Mouse (Mus musculus) hindbrain, embryonic 10.5 days (tissue): ENCODE data around the gene Thap8. TPM values are rescaled to one million over a fixed set of nuclear protein-coding genes. Genes with fewer than 3 reads are reported as not detected.
"Not testable (repeated sequence)": the region's sequence is repeated elsewhere in the genome, so short reads cannot be mapped to it uniquely, and the experiment has no call there.

Experiments
- DNase-seq: peaks from one replicate; pipeline ENCODE4 v3.0.0-alpha.2; 2017; ENCODE audit warnings: low spot score
- H3K27ac ChIP-seq: fragments of 300-500 bp; sonication (generic); 2 replicates; pipeline ENCODE4 v1.5.1; 2016; ENCODE audit warnings: mild to moderate bottlenecking, moderate library complexity
- H3K27me3 ChIP-seq: fragments of 300-500 bp; sonication (generic); 2 replicates; pipeline ENCODE4 v1.6.1; 2016; ENCODE audit warnings: mild to moderate bottlenecking; ENCODE audit not compliant: poor library complexity, insufficient read depth, severe bottlenecking
- H3K36me3 ChIP-seq: fragments of 300-500 bp; sonication (generic); 2 replicates; pipeline ENCODE4 v1.6.1; 2016; ENCODE audit warnings: mild to moderate bottlenecking, moderate library complexity
- H3K4me1 ChIP-seq: fragments of 300-500 bp; sonication (generic); replicated peaks from 2 replicates; pipeline ENCODE4 v1.6.1; 2016; ENCODE audit warnings: mild to moderate bottlenecking
- H3K4me3 ChIP-seq: fragments of 300-500 bp; sonication (generic); 2 replicates; pipeline ENCODE4 v1.5.1; 2016; ENCODE audit warnings: mild to moderate bottlenecking, moderate library complexity
- H3K9me3 ChIP-seq: fragments of 300-500 bp; sonication (generic); 2 replicates; pipeline ENCODE4 v1.6.1; 2016; ENCODE audit warnings: mild to moderate bottlenecking, moderate library complexity
- WGBS: fragments of 180-500 bp; shearing (Covaris S2); methylation state at CpG from one replicate; pipeline ENCODE4 v1.1.7; 2016; 5-methylcytosine and 5-hydroxymethylcytosine counted together
- polyA plus RNA-seq: library from polyadenylated mRNA; unstranded; fragments of >200 nt; fragmentation: Nextera tagmentation; extraction: Ambion mirVana; gene quantifications from 2 replicates; pipeline ENCODE4 v1.2.1, GENCODE M21; 2016

Thap8 gene
- 0.25 and 0.50 TPM in 2 replicates for polyA plus RNA-seq

DNA sequence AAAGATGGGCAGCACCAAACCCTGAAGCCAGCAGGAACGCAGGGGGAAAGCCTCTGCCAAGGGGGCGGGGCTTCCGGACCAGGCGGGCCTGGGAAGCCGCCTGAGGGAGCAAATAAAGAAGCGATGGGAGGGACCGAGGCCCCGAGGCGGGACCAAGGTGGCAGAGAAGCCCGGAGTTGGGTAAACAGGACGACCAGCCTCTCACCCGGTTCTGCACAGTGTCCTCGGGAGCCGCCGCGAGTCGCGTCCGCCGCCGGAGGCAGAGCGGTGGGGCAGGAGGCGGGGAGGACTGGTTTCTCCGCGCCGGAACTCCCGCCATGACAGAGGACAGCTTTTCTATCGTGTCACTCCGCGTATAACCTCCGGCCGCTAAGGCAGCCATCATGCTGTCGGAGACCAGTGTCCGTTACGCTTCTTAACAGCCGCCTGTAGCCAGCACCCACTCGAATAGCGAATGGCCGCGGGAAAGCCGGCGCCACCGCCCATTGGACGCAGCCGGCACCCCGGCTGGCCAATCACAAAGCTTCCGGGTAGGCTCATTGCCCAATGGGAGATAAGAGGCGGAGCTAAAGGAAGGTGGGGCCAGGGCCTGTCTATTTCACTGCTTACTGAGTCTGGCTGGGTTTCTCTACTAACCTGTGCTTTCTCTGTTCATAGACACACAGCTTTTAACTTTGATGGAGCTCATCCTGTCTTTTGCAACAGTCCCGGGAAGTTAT lies at the start of gene Thap8, which contains the start of gene Wdr62:
Gene Thap8, plus strand, starts transcription at position 144 of the 719 bp plus-strand sequence.
Gene Wdr62, minus strand, starts transcription at position 469 of the 719 bp plus-strand sequence.
- peak; percentile 94 for DNase-seq
- Histone ChIP-seq H3K4me3 (peak within 1 kb of the TSS; percentile 87), H3K36me3 (no peaks in the 10 kb centered on the region), H3K4me1 (peaks cover 26% of the 10 kb centered on the region), H3K27me3 (no peaks in the 10 kb centered on the region), H3K27ac (peak within 1 kb of the TSS; percentile 91), H3K9me3 (no peaks in the 10 kb centered on the region)
- under 1% methylated on average over 49 of the region's 49 CpGs for WGBS

DNA sequence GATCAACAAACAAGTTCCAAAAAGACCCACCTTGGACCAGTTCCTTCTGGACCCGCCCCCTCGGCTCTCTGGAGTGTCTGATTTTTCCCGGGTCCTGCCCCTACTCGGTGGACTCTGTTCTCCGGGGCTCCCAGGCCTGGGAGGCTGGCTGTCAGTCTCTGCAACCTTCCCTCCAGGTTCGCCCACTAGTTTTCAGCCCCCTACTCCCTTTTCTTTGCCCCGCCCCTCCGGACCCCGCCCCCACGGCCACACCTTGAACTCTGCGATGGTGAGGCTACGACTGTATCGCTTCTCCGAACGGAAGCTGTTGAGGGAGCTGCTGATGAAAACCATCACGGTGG lies 48.6 kb upstream of the Thap8 start:
- DNase-seq = no peak
- Histone ChIP-seq H3K4me1 (peaks cover 25% of the 10 kb centered on the region), H3K27me3 (no peaks in the 10 kb centered on the region), H3K36me3 (peaks cover 61% of the 10 kb centered on the region), H3K4me3 (peak overlapping the region; percentile 79), H3K9me3 (no peaks in the 10 kb centered on the region), H3K27ac (peak overlapping the region; percentile 95)
- WGBS = under 1% methylated on average over 16 of the region's 16 CpGs

DNA sequence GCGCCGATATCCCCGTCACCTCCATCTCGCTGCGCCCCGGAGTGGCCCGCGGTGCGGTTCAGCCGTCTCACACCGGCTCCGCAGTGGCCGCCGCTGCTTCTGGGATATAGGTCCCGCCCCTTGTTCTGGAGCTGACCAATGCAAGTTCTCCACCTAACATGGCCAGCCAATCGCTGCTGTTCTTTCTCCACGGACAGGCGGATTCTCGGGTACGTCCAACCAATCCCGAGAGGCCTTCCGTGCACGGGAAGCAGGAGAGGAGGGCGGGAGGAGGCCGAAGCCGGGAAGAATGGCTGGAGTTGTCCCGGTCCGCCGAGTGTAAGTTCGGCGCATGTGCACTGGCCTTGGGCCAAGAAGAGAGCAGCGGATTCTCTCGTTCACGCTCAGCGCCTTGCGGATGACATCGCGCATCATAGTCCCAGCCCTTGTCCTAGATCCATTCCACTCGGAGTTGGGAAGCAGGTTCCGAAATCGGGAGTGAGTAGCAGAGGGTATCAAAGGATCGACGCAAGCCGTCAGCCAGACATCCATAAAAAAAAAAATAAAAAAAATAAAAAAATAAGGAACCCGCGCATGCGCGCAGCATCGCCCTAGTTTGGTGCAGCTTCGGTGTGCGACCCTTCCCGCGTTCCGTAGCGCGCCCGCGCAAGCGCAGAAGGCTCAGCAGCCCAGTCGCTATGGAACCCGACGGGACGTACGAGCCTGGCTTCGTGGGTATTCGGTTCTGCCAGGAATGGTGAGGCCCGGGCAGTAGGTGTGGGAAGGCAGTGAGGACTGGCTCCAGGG lies 48.0 kb upstream of the Thap8 start, which contains the start of the genes Polr2i and Tbcb:
Gene Polr2i, plus strand, starts transcription at position 280 of the 786 bp plus-strand sequence.
Gene Tbcb, minus strand, starts transcription at position 604 of the 786 bp plus-strand sequence.
- Histone ChIP-seq H3K27ac (peak within 1 kb of the TSS; percentile 95), H3K36me3 (peaks cover 55% of the 10 kb centered on the region), H3K4me1 (peaks cover 25% of the 10 kb centered on the region), H3K27me3 (no peaks in the 10 kb centered on the region), H3K4me3 (peak within 1 kb of the TSS; percentile 79), H3K9me3 (no peaks in the 10 kb centered on the region)
- under 1% methylated on average over 67 of the region's 67 CpGs for WGBS
- DNase-seq = peak; percentile 97

DNA sequence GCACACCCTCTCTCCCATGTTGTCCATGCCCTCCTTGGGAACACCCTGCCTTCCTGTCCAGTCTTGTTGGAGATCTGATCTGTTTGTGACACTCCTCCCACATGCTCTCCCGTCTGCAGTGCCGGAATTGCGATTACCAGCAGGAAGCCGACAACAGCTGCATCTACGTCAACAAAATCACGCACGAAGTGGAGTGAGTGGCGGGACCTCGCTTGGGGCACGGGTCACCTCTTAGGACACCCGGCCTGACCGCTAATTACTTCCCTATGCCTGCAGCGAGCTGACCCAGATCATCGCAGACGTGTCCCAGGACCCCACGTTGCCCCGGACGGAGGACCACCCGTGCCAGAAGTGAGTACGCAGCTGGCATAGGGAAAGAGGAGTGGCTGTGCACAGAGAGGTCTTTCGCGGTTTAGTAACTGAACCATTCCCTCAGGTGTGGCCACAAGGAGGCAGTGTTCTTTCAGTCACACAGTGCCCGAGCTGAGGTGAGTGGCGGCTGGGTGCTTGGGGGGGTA lies 47.2 kb upstream of the Thap8 start:
- peaks cover 25% of the 10 kb centered on the region for H3K4me1 ChIP-seq
- peak overlapping the region; percentile 95 for H3K27ac ChIP-seq
- DNase-seq = peak; percentile 67
- H3K4me3 ChIP-seq = peak overlapping the region; percentile 79
- peaks cover 47% of the 10 kb centered on the region for H3K36me3 ChIP-seq
- H3K27me3 ChIP-seq = no peaks in the 10 kb centered on the region
- 5% methylated on average over 24 of the region's 24 CpGs for WGBS
- no peaks in the 10 kb centered on the region for H3K9me3 ChIP-seq

DNA sequence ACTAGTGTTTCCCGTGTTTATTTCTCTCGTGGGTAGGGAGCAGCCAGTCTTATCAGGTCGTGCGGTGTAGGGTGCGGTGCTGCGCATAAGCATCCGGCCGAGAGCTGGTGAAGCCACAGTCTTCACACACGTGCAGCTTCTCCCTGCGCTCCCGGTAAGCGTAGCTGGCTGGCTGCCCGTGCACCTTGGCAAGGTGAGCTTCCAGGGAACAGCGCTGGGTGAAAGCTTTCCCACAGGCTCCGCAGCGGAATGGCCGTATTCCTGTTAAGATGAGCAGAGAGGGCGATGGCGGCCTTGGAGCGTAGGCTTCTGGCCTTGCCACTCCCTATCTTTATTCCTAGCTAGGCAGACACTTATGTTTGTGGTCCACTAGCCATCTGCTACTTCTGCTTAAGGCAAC lies 46.5 kb upstream of the Thap8 start:
- Histone ChIP-seq H3K4me3 (peak overlapping the region; percentile 79), H3K27me3 (no peaks in the 10 kb centered on the region), H3K9me3 (no peaks in the 10 kb centered on the region), H3K4me1 (peaks cover 25% of the 10 kb centered on the region), H3K36me3 (peaks cover 40% of the 10 kb centered on the region), H3K27ac (no peak overlapping the region)
- DNase-seq = no peak
- 90% methylated on average over 20 of the region's 20 CpGs for WGBS

DNA sequence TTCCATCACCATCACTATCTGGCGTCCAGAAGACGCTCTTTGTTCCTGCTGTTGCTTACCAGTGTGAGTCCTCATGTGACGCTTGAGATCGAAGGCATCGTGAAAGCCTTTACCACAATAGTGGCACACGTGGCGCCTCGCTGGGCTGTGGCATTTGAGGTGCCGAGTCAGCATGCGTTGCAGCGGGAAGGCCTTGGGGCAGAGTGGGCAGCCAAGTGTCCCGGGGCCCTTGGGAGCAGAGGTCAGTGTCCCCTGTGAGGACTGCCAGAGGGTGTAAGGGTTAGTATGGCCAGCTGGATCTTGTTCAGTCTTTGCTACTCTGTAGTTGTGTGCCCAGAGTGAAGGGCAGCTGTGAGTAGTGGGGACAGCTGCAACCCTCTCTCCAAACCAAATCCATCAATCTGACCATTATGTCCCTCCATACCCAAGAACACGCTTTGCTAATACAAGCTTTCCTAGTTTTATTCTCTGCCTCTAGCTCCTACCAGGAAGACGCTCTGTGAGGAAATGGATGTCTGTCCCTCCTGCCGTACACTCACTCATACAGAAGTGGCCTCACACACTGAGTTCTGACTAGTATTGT lies 45.5 kb upstream of the Thap8 start:
- WGBS = 94% methylated on average over 15 of the region's 15 CpGs

DNA sequence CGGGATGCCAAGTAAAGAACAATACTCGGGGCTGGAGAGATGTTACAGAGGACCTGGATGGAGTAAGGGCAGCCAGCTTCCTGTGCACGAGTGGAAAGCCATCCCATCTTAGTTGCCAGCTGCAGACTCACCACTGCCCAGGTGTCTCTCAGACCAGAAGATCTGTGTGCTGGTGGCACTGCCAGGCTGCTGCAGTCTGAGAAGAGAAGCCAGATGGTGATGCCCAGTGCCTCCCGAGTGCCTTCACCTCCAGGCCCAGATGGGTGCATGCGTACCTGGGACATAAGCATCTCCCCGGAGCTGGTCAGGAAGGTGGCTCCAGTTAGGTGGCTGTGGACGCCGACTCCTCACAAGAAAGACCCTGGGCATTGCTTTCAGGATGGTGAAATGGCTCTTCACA lies 44.8 kb upstream of the Thap8 start:
- 93% methylated on average over 8 of the region's 8 CpGs for WGBS
- Histone ChIP-seq H3K4me3 (no peak overlapping the region), H3K4me1 (peaks cover 25% of the 10 kb centered on the region), H3K27ac (no peak overlapping the region), H3K36me3 (peaks cover 37% of the 10 kb centered on the region), H3K27me3 (no peaks in the 10 kb centered on the region), H3K9me3 (no peaks in the 10 kb centered on the region)
- DNase-seq = no peak

More for the DNA sequence above, 45.5 kb upstream of the Thap8 start:
- peaks cover 36% of the 10 kb centered on the region for H3K36me3 ChIP-seq
- H3K27me3 ChIP-seq = no peaks in the 10 kb centered on the region
- no peak overlapping the region for H3K4me3 ChIP-seq
- H3K4me1 ChIP-seq = peaks cover 25% of the 10 kb centered on the region
- no peak overlapping the region for H3K27ac ChIP-seq
- no peaks in the 10 kb centered on the region for H3K9me3 ChIP-seq
- DNase-seq = no peak

DNA sequence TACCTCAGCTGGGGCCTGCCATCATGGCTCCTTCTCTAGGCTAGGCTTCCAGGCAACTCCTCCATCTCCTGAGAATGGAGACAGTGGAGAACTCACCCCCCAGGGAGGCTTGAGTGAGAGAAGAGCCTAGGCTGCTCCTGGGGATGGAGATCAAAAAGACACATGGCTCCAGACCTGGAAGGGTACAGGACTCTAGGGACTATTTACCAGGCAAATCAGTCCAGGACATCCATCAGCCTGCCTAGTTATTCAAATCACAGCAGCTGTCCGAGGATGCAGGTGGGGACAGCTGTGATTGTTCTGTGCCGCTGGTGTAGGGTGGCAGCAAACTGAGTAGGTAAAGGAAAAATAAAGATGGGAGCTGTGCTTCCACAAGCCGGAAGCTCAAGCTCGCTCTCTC lies 44.3 kb upstream of the Thap8 start, which contains the start of gene Ovol3:
Gene Ovol3, minus strand, starts transcription at position 101 of the 400 bp plus-strand sequence.
- no peaks in the 10 kb centered on the region for H3K9me3 ChIP-seq
- no peak within 1 kb of the TSS for H3K4me3 ChIP-seq
- H3K27me3 ChIP-seq = no peaks in the 10 kb centered on the region
- WGBS = 85% methylated on average over 4 of the region's 4 CpGs
- DNase-seq = no peak
- H3K27ac ChIP-seq = no peak within 1 kb of the TSS
- H3K4me1 ChIP-seq = peaks cover 22% of the 10 kb centered on the region
- peaks cover 42% of the 10 kb centered on the region for H3K36me3 ChIP-seq

DNA sequence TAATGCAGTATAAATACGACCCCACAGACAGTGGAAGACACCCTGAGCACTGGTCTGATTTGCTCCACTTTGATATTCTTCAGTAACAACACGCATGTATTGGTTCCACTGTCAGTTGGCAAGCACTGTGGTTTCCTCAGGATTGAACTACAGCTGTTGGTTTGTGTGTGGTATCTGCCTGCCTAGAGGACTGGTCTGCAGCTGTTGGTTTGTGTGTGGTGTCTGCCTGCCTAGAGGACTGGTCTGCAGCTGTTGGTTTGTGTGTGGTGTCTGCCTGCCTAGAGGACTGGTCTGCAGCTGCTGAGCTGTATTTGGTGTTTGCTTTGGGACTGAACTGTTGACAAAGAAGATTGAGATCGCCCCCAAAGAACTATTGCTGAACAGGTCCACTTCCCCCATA lies 42.5 kb upstream of the Thap8 start:
- 89% methylated on average over 3 of the region's 3 CpGs for WGBS
- not testable (repeated sequence) for H3K4me3 ChIP-seq, H3K27me3 ChIP-seq, H3K9me3 ChIP-seq, H3K27ac ChIP-seq, DNase-seq
- Histone ChIP-seq H3K36me3 (peaks cover 59% of the 10 kb centered on the region), H3K4me1 (peaks cover 15% of the 10 kb centered on the region)

DNA sequence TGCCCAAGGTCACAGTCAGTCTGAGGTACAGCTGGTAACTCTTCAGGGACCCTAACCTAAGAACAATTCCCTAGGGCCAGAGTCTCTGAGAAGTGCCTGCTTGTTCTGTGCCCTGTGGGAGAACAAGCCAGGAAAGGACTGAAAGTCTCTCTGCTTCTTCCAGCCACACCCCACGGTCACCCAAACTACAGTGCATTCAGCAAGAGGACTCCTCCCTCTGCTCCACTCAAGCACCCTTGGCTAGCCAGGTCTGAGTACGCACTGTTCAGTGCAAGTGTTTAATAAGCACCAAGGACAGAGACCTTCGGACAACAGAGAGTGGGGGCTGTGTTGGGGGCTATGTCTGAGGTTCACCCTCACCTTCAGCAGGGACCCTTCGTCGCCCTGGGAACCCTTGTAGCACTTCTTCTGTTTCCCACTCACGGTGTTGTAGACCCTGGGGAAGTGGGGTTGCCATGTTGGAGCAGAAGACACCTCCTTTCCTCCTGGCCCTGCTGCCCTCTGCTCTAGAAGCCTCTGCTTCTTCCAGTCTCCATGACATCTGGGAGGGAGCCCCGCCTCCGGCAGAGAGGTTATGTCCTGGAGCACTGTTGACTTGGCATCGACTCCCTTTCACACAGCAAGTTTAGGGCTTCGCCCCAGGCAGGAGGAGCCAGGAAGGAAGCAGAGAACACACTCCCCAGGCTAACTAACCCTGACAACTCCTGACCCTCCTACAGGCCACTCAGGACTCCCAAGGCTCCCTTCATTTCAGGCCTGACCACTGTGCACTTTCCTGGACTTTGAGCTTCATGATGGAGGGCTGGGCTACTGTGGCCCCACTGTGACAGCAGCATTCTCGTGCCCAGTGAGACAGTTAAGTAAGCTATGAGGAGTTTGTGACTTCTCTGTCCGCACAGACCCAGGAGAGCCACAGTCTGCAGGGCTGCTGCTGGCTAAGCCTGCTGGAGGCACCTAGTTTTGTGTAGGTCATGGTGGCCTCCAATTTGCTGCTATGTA lies 27.6 kb upstream of the Thap8 start:
- no peak overlapping the region for H3K27ac ChIP-seq
- H3K9me3 ChIP-seq = no peaks in the 10 kb centered on the region
- no peaks in the 10 kb centered on the region for H3K27me3 ChIP-seq
- no peak overlapping the region for H3K4me3 ChIP-seq
- no peak for DNase-seq
- 89% methylated on average over 12 of the region's 12 CpGs for WGBS
- H3K4me1 ChIP-seq = no peaks in the 10 kb centered on the region
- H3K36me3 ChIP-seq = peaks cover 88% of the 10 kb centered on the region

DNA sequence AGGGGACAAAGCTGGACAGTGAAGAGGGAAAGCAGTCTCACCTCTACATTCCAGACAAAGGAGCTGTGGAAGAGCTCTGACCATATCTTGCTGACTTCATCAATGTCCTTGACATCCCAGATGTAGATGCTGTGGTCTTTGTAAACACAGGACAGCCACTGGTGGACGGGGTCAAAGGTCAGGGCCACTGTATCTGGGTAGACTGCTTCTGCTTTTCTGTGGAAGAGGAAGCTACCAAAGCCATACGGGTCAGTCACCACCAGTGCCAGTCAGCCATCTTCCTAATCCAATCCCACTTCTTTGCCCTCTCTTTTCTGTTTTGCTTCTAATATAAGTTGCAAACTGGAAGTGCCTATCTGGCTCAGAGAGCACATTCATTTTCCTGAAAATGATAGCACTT lies 14.9 kb upstream of the Thap8 start:
- Histone ChIP-seq H3K4me3 (no peak overlapping the region), H3K27me3 (no peaks in the 10 kb centered on the region), H3K9me3 (no peaks in the 10 kb centered on the region), H3K27ac (no peak overlapping the region), H3K4me1 (no peaks in the 10 kb centered on the region), H3K36me3 (peaks cover 85% of the 10 kb centered on the region)
- WGBS = 79% methylated on average over 2 of the region's 2 CpGs
- no peak for DNase-seq

DNA sequence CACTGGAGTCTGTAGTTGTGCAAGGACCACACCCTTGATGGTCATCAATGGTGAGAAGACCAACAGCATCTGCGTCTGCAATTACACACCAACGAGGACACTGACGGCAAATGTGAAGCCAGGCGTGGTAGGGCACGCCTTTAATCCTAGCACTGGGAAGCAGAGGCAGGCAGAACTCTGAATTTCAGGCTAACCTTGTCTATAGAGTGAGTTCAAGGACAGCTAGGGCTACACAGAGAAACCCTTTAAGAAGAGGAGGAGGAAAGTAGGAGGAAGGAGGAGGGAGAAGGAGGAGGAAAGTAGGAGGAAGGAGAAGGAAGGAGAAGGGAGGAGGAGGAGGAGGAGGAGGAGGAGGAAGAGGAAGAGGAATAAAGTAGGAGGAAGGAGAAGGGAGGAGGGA lies 14.4 kb upstream of the Thap8 start:
- Histone ChIP-seq H3K27me3 (no peaks in the 10 kb centered on the region), H3K4me3 (no peak overlapping the region), H3K27ac (no peak overlapping the region), H3K9me3 (no peaks in the 10 kb centered on the region), H3K36me3 (peaks cover 87% of the 10 kb centered on the region), H3K4me1 (no peaks in the 10 kb centered on the region)
- no peak for DNase-seq
- 92% methylated on average over 5 of the region's 5 CpGs for WGBS
